Mouse (Mus musculus) 416B (cell line): Measurements from ENCODE around the gene Slc34a2.

Experiments used
- DNase-seq: peaks from one replicate; pipeline ENCODE4 v3.0.0; 2011; ENCODE audit warnings: low read depth

Slc34a2 gene

GRCm38 (mm10) chr5:53037781-53038180, at the start of gene Slc34a2:
TSS of gene Slc34a2 (plus strand) at chr5:53038081.
- no peak for DNase-seq

- no peak for DNase-seq
Observed at GRCm38 (mm10) chr5:52990687-52991341, 47.1 kb upstream of the Slc34a2 start.

GRCm38 (mm10) chr5:52992210-52992897, 45.5 kb upstream of the Slc34a2 start:
- no peak for DNase-seq

GRCm38 (mm10) chr5:52993490-52994282, 44.2 kb upstream of the Slc34a2 start:
- DNase-seq = peak; percentile 19

- DNase-seq = no peak
Observed at GRCm38 (mm10) chr5:52995461-52995860, 42.4 kb upstream of the Slc34a2 start.

GRCm38 (mm10) chr5:52996145-52996544, 41.7 kb upstream of the Slc34a2 start:
- no peak for DNase-seq

- DNase-seq = no peak
Observed at GRCm38 (mm10) chr5:52996601-52997000, 41.3 kb upstream of the Slc34a2 start.

GRCm38 (mm10) chr5:52997032-52997431, 40.8 kb upstream of the Slc34a2 start:
- DNase-seq = no peak

GRCm38 (mm10) chr5:52998097-52998760, 39.7 kb upstream of the Slc34a2 start:
- no peak for DNase-seq

- DNase-seq = no peak
Observed at GRCm38 (mm10) chr5:53000169-53000872, 37.6 kb upstream of the Slc34a2 start.

GRCm38 (mm10) chr5:53002599-53003203, 35.2 kb upstream of the Slc34a2 start:
- no peak for DNase-seq

- no peak for DNase-seq
Observed at GRCm38 (mm10) chr5:53003495-53003894, 34.4 kb upstream of the Slc34a2 start.

GRCm38 (mm10) chr5:53003981-53004380, 33.9 kb upstream of the Slc34a2 start:
- no peak for DNase-seq

- no peak for DNase-seq
Observed at GRCm38 (mm10) chr5:53009027-53009769, 28.7 kb upstream of the Slc34a2 start.

GRCm38 (mm10) chr5:53009770-53010133, 28.1 kb upstream of the Slc34a2 start:
- DNase-seq = no peak

- DNase-seq = no peak
Observed at GRCm38 (mm10) chr5:53011327-53011726, 26.6 kb upstream of the Slc34a2 start.

GRCm38 (mm10) chr5:53016606-53017005, 21.3 kb upstream of the Slc34a2 start:
- DNase-seq = no peak

GRCm38 (mm10) chr5:53018316-53018715, 19.6 kb upstream of the Slc34a2 start:
- no peak for DNase-seq

GRCm38 (mm10) chr5:53023432-53023831, 14.4 kb upstream of the Slc34a2 start:
- DNase-seq = no peak

GRCm38 (mm10) chr5:53023901-53024300, 14.0 kb upstream of the Slc34a2 start:
- no peak for DNase-seq
